Mouse (Mus musculus): Measurements from ENCODE around the gene A730061H03Rik.

The A730061H03Rik gene
- long read RNA-seq, experiment 1, partial matches to known transcripts = 0 of 1 reads
- long read RNA-seq, experiment 1, other reads (novel, unspliced or antisense) = 0 of 1 reads
- long read RNA-seq, experiment 2, partial matches to known transcripts = 0 of 2 reads
- long read RNA-seq, experiment 2, other reads (novel, unspliced or antisense) = 0 of 2 reads

- intact Hi-C loops (cut with DNase I) = no loop called here
These were observed at the start of gene A730061H03Rik for GRCm38 (mm10) chr14:55560202-55561073. Gene A730061H03Rik (minus strand): TSS chr14:55560406.

GRCm38 (mm10) chr14:55608339-55608738 is 48.1 kb upstream of the A730061H03Rik start:
- intact Hi-C loops (cut with DNase I) = no loop called here

- intact Hi-C loops (cut with DNase I) = no loop called here
These were observed 45.7 kb upstream of the A730061H03Rik start for GRCm38 (mm10) chr14:55605743-55606459.

GRCm38 (mm10) chr14:55604823-55605222 is 44.6 kb upstream of the A730061H03Rik start:
- intact Hi-C loops (cut with DNase I) = loop anchor here (5.0 kb wide), 1 partner anchor 108 kb away; no protein-coding TSS in a partner anchor

GRCm38 (mm10) chr14:55603633-55604576 is 43.7 kb upstream of the A730061H03Rik start:
- intact Hi-C loops (cut with DNase I) = loop anchor here (5.0 kb wide), 1 partner anchor 107 kb away; no protein-coding TSS in a partner anchor

- intact Hi-C loops (cut with DNase I) = loop anchor here (5.0 kb wide), 1 partner anchor 106 kb away; no protein-coding TSS in a partner anchor
These were observed 43.0 kb upstream of the A730061H03Rik start, which contains the start of gene Irf9 for GRCm38 (mm10) chr14:55603271-55603632. Gene Irf9 (plus strand): TSS chr14:55603571.

- intact Hi-C loops (cut with DNase I) = no loop called here
These were observed 38.5 kb upstream of the A730061H03Rik start for GRCm38 (mm10) chr14:55598521-55599390.

DNA sequence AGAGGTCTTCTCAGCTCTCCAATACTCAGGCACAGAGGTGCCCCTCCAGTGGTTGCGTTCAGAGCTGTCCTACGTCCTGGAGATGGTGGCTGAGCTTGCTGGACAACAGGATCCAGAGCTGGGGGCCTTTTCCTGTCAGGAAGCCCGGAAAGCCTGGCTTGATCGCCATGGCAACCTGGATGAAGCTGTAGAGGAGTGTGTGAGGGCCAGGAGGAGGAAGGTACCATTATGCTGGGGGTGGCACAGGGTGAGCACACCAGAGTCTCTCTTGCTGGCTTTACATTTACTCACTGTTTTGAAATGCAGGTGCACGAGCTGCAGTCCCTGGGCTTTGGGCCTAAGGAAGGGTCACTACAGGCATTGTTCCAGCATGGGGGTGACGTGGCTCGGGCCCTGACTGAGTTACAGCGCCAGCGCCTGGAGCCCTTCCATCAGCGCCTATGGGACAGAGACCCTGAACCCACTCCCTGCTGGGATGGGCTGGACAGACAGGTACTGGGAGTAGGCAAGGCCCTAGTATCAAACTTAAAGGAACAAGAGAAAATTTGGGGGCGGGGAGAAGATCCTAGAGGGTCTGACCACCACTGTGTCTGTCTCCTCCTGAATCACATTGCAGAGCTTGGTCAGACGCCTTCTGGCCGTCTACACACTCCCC is 36.0 kb upstream of the A730061H03Rik start:
- intact Hi-C loops (cut with DNase I) = no loop called here

GRCm38 (mm10) chr14:55592226-55592625 is 32.0 kb upstream of the A730061H03Rik start:
- intact Hi-C loops (cut with DNase I) = no loop called here

DNA sequence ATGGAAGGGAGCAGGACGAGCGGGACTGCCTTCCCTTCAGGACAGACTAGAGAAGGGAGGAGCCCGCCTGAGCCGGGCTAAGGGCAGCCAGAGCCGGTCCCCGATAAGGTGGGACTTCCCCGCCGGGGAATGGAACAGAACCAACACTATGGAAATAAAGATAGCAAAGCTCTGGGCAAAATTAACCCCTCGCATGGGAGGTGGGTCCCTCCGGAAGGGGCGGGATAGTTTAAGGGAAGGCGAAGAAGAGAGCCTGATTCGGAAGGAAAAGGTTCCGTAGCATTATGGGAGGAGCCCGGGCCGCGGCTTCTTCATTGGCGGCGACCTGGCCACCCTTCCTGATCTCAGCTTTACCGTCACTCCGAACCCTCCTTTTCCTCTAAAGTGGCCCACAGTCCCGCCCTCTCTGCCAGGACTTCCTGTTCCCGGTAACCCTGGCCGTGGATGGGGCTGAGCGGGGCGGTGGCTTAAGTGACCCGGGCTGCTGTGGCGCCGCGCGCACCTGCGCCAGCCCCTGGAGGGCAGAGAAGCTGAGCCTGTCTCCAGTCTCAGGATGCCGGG is 31.2 kb upstream of the A730061H03Rik start, which contains the start of gene Rnf31:
Gene Rnf31 (plus strand): TSS at position 378 of the 561 bp plus-strand sequence.
- intact Hi-C loops (cut with DNase I) = no loop called here

DNA sequence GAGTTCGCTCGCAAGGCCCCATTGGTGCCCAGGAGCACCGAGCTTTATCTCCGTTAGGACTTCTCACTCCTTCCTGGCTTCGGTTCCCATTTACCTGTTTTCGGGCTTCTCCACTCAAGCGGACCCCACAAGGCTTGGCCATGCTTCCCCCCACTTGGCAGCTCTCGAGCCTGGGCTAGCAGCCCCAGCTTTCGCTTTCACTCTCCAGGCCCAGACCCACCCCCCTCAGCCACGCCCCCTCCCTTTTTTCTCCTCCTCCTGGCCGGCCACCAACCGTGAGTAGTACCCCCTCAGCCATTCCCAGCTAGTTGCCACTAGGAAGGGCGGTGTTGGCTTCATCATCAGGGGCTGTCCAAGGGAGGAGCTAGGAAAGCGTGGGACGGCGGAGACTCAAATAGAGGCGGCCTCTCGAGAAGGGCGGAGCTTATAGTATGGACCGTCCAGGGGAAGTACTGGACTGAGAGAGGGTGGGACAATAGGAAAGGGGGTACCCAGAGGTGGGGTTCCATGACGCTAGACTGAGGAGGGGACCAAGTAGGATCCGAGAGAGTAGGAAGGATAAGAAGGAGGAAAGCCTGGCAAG is 30.6 kb upstream of the A730061H03Rik start, which contains the start of gene Psme2:
Gene Psme2 (minus strand): TSS at position 366 of the 583 bp plus-strand sequence.
- intact Hi-C loops (cut with DNase I) = no loop called here

GRCm38 (mm10) chr14:55589771-55590448 is 29.7 kb upstream of the A730061H03Rik start:
- intact Hi-C loops (cut with DNase I) = no loop called here

GRCm38 (mm10) chr14:55589271-55589670 is 29.1 kb upstream of the A730061H03Rik start:
- intact Hi-C loops (cut with DNase I) = no loop called here

DNA sequence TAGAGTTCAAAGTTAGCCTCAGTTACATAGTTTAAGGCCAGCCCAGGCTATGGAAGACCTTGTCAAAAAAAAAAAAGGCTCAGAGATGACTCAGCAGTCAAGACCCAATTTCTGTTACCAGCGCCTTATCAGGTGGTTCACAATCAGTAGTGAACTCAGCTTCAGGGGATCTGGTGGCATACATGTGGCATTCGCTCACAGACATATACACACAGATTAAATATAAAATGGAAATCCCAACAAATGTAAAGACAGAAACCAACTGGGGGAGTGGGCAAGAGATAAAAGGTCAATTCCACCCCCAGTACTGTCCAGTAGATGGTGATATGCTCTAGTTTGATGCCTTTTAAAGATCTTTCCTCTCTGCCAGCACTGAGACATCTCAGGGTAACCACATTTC is 25.9 kb upstream of the A730061H03Rik start:
- intact Hi-C loops (cut with DNase I) = no loop called here

- intact Hi-C loops (cut with DNase I) = no loop called here
These were observed 25.4 kb upstream of the A730061H03Rik start for GRCm38 (mm10) chr14:55585566-55585960.

GRCm38 (mm10) chr14:55584702-55585565 is 24.7 kb upstream of the A730061H03Rik start, which contains the start of gene Emc9:
Gene Emc9 (minus strand): TSS chr14:55585302.
- intact Hi-C loops (cut with DNase I) = no loop called here
